Mouse (Mus musculus) heart, adult 2 months (tissue): ENCODE measurements around the gene Gp1ba.

Experiments used
- CTCF ChIP-seq: fragments of 200-600 bp; IDR thresholded peaks from 2 replicates; pipeline ENCODE4 v1.8.1; 2022; ENCODE audit warnings: antibody characterized with exemption, mild to moderate bottlenecking, moderate library complexity
- POLR2A ChIP-seq: fragments of 200-500 bp; IDR thresholded peaks from 2 replicates; pipeline ENCODE4 v1.6.1; 2011; ENCODE audit warnings: mild to moderate bottlenecking, low read depth, low read length, control low read depth; ENCODE audit not compliant: insufficient read depth

DNA sequence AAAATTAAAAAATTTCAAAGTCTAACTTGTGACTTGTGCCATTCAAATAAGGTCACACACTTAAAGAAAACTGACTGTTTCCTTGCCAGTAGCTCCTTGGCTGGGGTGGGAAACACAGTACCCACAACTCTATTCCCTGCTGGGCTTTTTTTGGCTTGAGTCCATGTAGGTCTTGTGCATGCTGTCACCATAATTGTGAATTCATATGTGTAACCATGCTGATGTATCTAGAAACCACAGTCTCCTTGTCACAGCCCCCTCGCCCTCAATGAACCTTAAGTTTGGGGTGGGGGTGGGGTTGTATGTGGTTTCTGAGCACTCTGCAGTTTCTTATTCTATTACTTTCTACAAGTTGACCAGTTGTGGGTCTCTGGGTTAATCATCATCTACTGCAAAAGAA is 47.2 kb upstream of the Gp1ba start:
- TF ChIP-seq POLR2A (no peak), CTCF (no peak)
